Mouse (Mus musculus) lung, postnatal 4 days (tissue): Measurements from ENCODE around the gene Hhex.

Experiments
- DNase-seq, 2 experiments: peaks; one replicate each; pipeline ENCODE4 v3.0.0; 2021

Hhex gene

DNA sequence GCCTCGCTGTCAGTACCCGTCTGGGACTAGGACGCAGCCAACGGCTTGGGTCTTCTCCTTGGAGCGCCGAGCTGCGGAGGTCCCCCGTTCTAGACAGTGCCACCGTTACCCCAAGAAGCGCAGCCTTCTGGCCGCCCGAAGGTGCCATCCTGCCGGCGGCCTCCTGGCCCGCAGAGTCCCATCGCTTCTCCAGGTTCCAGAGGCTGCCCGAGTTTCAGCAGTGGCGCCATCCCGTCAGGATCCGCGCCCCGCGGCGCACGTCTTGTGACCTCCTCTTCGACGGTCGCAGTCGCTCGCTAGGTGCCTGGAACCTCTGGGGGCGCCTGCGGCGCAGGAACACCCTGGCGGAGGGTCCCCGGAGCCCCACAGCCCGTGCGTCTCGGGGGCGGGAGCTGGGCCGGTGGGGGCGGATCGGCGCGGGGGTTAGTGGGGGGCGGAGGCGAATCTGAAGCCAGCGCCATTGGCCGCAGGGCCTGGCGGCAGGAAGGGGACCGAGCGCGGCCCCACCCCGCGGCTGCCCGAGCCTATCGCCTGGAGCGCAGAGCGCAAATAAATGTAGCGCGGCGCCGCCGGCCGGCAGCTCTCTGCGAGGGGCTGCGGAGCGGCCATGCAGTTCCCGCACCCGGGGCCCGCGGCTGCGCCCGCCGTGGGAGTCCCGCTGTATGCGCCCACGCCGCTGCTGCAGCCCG lies at the start of gene Hhex:
Hhex (plus strand) TSS at position 548 of the 689 bp plus-strand sequence.
- peak; percentile 93 to 96 for DNase-seq

GRCm38 (mm10) chr19:37386126-37386525 lies 48.5 kb upstream of the Hhex start:
- DNase-seq: no peak

- no peak for DNase-seq
Observed at GRCm38 (mm10) chr19:37391869-37392268, 42.7 kb upstream of the Hhex start.

GRCm38 (mm10) chr19:37396279-37396678 lies 38.3 kb upstream of the Hhex start:
- no peak for DNase-seq

DNA sequence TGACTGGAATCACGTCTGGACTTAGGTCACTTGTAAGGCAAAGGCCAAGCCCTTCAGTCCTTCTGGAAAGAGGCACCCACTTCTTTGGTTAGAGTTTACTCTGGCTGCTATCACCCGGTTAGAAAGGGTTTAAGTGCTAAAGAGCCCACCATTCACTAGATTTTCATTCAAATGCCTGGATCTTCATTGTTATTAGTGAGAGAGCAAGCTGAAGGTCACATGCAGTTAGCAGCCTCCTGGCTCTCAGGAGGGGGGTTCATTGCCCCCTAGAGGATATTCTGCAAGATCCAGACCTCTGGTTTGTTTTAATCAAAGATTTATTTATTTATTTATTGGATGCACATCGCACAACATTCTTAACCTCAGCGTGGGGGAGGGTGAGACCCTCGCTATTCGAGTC lies 33.7 kb upstream of the Hhex start:
- DNase-seq: no peak

DNA sequence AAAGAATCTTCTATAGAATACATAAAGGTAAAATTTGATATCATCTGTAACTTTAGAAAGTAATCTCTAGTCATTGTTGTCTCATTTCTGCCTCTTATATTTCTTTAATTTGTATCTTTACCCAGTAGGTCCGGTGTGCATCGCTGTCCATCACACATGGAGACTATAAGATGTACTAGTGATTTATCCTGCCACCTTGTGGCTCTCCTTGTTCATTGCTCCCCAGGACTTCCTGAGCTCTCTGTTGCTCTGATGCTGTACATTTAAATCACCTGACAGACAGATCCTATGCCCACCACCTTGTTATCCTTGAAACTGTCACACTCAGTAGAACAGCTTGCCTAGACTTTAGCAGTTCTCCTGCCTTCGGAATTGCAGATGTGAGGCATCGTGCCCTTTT lies 16.3 kb upstream of the Hhex start:
- peak in 1 of 2 experiments; percentile 37 for DNase-seq

- DNase-seq: peak in 1 of 2 experiments; percentile 69
Observed at GRCm38 (mm10) chr19:37419613-37420012, 15.0 kb upstream of the Hhex start.

DNA sequence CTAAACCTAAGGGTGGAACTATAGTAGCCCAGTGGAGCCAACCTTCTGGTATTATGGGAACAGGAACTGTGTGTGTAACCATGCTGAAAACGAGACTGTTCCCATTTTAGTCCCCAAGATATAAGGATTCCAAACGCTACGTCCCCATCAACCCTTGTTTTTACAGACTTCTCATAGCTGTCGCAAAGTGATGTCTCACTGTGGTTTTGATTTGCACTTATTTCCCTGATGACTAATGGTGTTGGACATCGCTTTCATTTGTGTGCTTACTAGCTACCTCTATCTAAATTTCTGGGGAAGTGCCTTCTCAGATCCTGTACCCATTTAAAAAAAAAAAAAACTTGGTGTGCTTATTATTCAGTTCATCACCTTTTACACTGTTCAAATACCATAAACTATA lies 6.0 kb upstream of the Hhex start:
- no peak for DNase-seq

DNA sequence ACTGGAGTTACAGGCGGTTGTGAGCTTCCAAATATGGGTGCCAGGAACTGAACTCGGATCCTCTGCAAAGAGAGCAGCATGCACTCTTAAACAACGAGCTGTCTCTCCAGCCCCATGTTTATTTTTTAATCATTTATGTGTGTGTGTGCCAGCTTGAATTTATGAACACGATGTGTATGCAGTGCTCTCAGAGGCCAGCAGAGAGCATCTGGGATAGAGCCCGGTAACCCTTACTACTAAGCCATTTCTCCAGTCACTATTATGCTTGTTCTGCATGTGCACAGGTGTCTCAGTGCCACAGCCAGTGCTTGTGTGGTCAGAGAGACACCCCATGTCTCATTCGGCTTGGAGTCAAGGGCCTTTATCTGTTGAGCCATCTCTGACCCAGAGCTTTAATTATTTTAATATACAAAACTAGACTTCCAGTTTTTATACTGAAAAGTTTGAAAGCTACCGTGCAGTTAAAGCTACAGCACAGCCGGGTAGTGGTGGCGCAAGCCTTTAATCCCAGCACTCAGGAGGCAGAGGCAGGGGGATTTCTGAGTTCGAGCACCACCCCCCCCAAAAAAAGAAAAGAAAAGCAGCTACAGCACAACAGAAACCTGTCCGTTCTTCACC lies 3.4 kb upstream of the Hhex start:
- DNase-seq: no peak

DNA sequence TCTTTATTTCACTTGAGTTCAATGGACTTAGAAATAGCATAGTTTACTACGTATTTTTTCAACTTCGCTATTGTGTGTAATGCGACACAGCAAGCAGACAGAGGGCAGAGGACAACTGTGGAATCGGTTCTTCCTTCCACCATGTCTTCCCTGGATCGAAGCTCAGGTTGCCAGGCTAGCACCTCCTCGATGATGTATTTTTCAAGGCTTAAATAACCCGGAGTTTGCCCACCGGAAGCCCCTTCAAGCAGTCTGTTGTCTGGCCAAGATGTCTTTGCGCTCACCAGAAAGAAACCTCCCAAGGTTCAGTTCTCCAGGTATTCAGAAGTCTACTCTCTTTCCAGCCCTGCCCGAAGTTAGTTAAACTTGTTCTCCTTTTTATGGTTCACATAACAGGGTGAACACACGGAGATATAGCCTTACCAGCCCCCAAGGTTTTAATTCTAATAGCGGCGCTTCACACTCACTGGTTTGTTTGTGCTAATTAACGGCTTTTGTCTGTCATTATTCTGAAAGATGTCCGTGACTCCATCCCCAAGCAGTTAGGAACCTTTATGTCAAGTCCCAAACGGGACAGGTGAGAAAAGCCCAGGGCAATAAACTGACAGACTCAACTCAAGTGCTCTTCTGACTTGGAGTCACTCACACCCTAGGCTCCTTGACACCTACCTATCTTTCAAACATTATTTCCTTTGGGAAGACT lies 1.6 kb upstream of the Hhex start:
- no peak for DNase-seq

DNA sequence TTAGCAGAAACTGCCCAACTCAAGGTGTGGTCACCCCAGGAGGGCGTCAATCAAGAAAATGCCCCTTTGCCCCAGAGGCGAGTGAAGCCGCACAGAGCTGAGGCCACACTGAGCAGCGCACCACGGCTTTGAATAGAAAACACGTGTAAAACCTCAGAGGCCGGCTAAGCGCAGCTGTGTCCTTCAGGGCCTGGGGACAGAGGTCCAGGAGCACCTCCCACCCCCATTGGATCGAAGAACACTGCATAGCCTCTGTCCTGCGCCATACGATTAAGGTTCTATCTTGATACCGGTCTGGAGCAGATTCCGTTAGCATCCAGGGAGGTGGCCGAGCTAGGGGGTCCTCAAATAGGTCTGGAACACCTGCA lies 731 bp upstream of the Hhex start:
- DNase-seq: peak in 1 of 2 experiments; percentile 43

DNA sequence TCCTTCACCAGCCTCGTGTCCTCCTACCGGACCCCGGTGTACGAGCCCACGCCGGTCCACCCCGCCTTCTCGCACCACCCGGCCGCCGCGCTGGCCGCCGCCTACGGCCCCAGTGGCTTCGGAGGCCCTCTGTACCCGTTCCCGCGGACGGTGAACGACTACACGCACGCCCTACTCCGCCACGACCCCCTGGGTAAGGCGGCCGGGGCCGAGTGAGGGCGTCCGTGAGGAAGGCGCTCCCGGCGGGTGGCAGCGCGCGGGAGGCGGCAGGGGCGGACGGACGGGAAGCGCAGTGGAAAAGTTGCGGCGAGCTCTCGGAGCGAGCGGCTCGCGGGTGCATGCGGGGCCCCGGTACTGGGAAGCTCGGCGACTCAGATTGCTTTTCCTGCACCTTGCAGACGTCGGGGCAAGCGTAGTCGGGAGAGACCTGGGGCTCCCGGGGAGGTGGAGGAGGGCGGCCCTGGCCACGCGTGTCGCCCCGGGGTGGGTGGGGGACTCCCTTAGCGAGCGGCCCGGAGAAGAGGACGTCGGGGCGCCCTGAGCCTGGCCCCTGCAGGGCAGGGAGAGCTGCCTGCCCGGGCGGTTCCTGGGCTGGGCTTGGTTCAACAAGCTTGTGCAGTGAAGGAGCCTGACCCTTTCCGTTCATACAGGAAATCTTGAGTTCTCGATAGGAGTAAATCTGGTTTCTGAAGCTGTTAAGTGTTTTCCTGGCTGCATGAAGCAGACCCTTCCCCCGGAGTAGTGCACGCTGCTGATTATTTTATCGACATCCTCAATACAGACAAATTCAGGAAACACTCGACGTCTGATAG lies 637 bp downstream of the Hhex start:
- peak; percentile 72 to 84 for DNase-seq

GRCm38 (mm10) chr19:37435853-37436174 lies 1.2 kb downstream of the Hhex start:
- no peak for DNase-seq

GRCm38 (mm10) chr19:37436514-37437288 lies 2.1 kb downstream of the Hhex start:
- DNase-seq: peak; percentile 68 to 77

DNA sequence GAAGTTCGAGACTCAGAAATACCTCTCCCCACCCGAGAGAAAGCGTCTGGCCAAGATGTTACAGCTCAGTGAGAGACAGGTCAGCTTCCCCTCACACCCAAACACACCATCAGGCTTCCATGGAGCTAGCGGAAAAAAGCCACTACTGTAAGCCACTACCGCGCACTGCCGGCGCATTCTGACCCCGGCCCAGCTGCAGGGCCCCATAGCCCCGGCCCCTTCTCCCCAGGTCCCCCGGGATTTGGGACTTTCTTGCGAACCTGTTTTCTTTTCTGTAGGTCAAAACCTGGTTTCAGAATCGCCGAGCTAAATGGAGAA lies 2.6 kb downstream of the Hhex start:
- DNase-seq: peak in 1 of 2 experiments; percentile 7

GRCm38 (mm10) chr19:37440181-37440580 lies 5.6 kb downstream of the Hhex start:
- DNase-seq: no peak

GRCm38 (mm10) chr19:37440708-37441475 lies 6.3 kb downstream of the Hhex start:
- no peak for DNase-seq

DNA sequence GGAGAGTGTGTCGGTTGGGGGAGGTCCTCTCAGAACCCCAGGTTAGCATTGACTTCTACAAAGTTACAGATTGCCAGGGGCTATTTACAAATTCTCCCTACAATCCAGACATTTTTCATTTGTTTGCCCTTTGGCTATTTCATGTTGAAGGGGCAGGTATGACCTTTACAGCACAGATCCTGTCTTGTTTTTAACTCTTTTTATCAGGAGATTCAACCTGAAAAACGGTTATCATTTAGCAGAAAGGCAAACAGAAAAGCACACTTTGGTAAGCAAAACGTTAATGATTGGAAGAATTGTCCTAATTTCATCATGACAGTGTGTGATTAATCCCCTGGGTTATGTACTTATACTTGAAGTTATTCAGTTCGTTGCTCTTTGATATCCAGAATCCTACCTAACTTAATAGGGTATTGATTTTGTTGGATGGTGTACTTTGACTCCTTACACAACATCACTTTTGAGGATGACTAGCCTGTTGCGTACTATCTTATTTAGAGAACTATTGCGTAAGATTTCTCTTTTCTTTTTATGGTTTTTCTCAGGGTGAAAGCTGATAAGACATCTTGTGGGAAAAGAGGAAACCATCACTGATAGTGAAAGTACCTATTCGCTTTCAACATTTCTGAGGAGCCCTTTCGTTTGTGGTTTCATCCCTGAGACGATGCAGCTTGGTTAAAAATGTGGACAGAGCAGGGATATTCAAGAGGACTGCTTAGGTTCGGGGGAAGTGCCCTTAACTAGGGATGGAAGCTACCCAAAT lies 8.1 kb downstream of the Hhex start:
- DNase-seq: no peak

DNA sequence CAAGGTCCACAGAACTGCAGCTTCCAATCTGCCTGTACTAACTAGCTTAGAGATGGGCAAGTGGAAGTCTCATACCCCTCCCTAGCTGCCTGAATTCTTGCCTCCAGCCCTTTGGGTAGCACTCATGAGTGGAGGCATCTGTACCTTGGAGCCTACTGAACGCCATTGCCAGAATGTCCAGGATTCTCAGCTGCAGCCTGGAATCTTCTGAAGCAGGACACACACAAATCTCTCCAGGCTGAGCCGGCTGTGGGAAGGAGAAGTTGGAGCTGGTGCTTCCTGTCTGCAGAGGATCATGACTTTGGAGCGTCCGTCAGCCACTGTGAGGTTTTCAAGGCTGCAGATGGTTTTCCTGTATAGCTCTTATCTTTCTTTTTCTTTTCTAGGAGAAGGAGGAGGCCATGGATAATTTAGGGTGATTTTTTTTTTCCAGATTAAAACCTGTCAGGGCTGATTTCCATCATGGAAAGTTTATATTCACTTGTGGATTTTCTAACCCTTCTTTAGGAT lies 9.1 kb downstream of the Hhex start:
- no peak for DNase-seq

DNA sequence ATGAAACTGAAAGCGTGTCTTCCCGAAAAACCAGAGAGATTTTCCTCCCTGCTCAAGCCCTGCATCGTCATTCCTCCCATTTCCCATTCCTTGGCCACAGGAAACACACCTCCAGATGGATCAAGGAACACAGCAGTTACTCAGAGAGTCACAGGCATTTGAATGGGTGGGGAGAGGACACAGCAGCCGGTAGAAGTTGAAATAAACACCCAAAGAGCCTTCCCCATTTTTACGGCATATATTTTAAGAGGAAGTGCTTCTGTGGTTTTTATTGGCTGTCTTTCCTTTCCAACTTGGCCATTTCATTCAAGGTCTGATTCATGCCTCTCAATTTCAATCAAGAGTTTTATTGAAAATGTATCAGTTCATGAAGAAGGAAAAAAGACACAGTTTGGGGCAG lies 13.6 kb downstream of the Hhex start:
- DNase-seq: no peak

DNA sequence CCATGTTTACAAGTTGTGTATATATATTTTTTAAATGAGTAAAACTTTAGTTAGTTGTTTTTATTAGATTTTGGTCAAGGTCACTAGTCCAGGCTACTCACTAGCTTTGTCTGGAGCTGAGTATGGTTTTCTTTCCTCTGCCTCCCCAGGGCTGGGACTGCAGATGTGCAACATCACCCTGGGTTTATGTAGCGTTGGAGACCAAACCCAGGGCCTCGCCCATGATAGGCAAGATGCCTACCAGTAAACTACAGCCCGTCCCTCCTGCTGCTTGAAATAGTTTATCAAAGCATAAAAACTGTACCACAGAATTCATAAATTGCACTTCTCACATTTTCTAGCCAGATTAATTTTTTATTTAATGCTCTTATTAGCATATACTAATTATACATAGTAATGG lies 14.6 kb downstream of the Hhex start:
- DNase-seq: no peak
